Mouse (Mus musculus): ENCODE results near the gene Fam131a. TPM values are rescaled to one million over a fixed set of nuclear protein-coding genes. Genes with fewer than 3 reads are reported as not detected.

Fam131a gene
- total RNA-seq, 2 experiments from 2014 or later = 298 to 325 TPM

DNA sequence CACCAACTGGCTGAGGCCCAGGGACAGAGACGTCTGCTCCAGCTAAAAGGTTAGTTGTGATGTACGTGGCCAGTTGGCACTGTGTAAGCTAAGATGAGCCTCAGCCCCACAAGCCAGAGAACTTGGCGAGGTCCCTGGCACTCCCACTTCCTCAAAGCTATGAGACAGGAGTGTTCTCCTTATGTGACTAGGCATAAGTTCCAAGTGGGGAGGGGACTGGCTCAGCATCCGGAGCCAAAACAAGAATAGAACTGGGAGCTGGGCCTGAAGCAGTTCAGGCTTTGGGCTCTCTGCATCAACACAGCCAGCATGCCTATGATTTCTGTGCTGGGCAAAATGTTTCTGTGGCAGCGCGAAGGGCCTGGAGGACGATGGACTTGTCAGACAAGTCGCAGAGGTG lies 1.7 kb downstream of the Fam131a start:
- peak; percentile 57 to 72 for DNase-seq (ENCODE audit: low spot score in 2 of 2)

DNA sequence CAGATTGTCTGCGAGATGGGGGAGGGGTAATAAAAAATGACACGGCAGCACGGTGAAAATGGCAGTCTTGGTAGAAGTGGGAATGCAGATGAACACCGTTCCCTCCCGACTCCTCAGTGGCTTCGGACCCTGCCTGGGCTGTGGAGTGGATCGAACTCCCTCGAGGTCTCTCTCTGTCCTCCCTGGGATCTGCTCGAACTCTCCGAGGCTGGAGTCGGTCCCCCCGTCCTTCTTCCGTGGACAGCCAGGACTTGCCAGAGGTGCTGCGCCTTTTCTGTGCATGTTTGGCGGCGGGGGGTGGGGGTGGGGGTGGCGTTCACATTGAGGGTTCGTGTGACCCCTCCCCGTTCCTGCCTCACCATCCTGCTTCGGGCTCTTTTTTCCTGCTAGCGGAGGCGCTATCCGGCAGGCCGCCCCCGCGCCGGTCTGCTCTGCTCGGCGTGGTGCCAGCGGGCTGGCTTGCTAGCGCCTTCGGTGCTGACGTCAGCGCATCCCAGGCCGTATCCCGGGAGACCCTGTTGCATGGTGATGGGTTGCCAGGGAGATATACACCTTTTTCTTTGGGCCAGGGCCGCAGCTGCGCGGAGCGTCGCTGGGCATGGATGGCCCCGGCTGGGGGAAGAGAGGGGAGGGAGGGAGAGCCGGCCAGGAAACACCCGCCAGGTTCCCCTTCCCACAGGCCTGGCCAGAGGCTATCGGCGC lies 2.7 kb downstream of the Fam131a start:
- peak; percentile 99 for DNase-seq (ENCODE audit: low spot score in 2 of 2)

DNA sequence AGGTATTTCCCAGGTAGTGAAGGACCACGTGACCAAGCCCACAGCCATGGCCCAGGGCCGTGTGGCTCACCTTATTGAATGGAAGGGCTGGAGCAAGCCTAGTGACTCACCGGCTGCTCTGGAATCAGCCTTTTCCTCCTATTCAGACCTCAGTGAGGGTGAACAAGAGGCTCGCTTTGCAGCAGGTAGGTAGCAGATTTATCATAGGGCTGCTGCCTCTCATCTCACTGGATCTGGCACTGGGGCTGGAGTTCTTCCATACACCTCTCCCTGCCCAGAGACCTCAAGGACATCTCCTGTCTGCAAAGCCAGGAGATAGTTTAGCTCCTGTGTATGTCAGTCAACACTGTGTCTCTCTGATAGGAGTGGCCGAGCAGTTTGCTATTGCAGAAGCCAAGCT lies 6.2 kb downstream of the Fam131a start:
- no peak for DNase-seq (ENCODE audit: low spot score in 2 of 2)

DNA sequence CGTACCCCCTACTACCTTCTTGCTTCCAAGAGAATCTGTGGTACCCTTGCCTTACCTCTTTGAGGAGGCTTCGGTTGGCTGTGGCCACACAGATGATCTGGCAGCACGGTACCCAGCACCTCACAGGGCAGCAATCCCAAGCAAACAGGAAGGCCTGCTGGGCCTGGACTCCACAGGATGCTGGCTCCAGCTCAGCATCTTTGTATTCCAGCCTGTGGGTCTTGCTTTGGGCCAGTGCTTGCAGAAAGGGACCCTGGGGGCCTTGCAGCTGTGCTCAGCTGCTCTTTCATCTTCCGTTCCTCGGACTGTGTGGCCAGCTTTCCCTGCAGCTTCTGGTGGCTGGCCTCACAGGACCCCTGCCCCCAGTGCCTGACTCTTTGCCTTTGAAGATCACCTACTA lies 7.0 kb downstream of the Fam131a start:
- DNase-seq (ENCODE audit: low spot score in 2 of 2) = peak; percentile 15 to 35

DNA sequence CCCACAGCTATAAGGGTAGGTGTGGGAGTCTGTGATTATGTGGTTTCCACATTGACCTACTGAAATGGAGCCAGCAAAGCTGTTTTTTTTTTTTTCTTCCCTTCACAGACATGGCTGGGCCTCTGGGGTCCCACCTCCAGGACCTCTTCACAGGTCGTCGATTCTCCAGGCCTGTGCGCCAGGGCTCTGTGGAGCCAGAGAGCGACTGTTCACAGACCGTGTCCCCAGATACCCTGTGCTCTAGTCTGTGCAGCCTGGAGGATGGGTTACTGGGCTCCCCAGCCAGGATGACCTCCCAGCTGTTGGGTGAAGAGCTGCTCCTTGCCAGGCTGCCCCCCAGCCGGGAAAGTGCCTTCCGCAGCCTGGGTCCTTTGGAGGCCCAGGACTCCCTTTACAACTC lies 8.3 kb downstream of the Fam131a start:
- no peak for DNase-seq (ENCODE audit: low spot score in 2 of 2)

DNA sequence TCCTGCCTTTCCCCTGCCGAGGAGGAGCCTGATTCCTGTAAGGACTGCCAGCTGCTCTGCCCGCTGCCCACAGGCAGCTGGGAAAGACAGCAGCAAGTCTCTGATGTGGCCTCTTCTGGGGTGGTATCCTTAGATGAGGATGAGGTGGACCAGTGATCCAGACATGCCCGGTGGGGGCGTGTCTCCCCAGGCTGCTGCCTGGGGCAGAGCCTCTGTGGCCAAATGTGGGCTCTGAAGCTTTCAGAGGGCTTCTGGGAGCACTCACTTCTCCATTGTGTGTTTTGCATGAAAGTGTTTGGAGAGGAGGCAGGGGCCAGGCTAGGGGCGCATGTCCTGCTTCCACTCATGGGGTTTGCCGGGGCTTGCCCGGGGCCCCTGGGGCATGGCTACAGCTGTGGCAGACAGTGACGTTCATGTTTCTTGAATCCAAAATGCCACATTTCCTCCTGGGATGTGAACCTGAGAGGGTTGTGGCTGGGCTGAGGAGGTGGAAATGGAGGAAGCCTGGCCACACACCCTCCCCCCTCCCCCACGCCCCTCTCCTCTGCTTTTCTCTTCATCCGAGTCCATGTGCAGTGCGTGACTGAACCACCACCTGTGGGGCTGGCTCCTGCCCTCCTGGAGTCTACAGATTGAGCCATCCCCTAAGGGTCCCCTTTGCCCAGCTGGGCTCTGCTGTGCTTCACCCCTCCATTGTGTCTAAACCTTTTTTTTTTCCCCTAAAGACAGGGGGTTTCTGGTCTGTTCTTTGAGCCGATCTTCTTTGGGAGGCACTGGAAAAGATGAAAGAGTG lies 8.9 kb downstream of the Fam131a start:
- DNase-seq (ENCODE audit: low spot score in 2 of 2) = peak in 1 of 2 experiments; percentile 26

DNA sequence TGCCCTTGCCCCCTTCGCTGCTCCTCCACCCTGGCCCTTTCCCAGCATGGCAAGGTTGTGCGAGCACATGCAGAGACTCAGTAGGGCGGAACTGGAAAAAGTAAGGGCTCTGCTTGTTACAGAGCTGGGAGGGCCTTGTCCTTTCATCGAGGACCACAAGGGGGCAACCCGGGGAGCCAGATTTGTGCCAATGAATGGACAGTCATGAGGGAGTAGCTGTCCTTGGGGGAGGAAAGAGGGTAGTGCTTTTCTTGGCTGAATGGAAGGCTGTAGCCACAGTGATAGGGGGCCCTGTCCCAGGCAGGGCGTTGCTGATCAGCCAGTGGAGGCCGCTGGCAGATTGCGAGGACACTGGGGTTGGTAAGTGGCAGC lies 9.5 kb downstream of the Fam131a start:
- peak; percentile 85 to 86 for DNase-seq (ENCODE audit: low spot score in 2 of 2)

DNA sequence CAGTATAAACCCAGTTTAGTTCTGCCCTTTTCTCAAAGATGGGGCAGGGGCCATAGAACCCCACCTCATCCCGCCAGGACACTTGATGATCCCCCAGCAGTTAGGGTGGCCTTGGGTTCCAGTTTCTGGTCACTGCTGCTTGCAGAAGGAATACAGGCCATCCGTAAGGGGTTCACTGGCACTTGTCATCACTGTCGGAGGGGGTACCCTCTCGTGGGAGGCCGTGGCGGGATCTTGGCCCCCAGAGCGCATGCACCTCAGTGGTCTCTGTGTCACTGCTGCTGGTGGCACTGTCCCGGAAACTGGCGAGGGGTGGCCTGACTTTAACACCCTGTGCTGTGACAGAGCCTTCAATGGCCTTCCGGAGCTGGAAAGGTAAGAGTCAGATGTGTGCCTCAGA lies 10.0 kb downstream of the Fam131a start:
- DNase-seq (ENCODE audit: low spot score in 2 of 2) = peak in 1 of 2 experiments; percentile 24

DNA sequence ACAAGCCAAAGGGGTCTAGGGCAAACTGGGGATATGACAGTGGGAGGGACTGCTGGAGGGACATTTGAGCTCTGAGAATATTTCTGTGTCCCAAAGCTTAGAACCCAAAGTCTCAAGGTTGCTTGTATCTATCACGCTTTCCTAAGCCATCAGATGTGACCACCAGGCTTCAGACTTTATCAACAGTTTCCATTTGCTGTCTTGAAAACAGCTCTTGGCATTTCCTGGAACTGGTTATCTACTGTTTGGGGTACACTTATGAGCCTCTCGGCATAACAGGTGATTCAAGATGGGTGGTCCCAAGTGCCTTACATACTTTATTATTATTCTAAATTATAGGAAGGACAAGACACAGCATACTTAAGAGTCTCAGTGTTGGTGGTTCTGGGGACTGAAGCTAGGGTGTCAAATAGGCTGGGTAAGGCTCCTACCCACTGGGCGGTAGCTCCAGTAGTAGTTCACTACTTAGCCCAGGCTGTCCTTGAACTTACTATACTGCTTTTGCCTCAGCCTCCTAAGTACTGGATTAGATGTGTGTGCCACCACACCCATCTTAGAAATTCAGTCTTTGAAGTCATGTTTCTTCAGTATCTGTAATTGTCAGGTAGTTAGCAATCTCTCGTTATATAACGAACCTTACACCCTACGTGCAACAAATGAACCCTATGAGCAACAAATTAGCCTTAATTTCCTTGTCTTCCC lies 10.8 kb downstream of the Fam131a start:
- peak in 1 of 2 experiments; percentile 11 for DNase-seq (ENCODE audit: low spot score in 2 of 2)

DNA sequence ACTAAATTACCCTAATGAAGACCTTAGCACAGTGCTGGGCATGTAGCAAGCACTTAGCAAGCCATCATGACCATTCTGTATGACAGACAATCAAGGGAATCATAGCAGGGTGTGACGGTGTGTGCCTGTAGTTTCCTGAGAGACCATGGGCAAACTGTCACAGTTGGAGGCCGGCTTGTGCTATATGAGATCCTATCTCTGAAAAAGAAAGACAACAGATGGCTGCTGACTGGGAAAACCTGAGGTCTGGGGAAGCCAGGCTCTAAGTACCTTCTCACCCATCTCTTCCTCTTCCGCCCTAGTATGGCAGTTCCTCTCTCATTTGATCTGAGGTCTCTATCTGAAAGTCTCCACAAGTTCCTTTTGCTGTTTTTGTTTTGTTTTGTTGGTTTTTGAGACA lies 12.7 kb downstream of the Fam131a start:
- peak in 1 of 2 experiments; percentile 12 for DNase-seq (ENCODE audit: low spot score in 2 of 2)

DNA sequence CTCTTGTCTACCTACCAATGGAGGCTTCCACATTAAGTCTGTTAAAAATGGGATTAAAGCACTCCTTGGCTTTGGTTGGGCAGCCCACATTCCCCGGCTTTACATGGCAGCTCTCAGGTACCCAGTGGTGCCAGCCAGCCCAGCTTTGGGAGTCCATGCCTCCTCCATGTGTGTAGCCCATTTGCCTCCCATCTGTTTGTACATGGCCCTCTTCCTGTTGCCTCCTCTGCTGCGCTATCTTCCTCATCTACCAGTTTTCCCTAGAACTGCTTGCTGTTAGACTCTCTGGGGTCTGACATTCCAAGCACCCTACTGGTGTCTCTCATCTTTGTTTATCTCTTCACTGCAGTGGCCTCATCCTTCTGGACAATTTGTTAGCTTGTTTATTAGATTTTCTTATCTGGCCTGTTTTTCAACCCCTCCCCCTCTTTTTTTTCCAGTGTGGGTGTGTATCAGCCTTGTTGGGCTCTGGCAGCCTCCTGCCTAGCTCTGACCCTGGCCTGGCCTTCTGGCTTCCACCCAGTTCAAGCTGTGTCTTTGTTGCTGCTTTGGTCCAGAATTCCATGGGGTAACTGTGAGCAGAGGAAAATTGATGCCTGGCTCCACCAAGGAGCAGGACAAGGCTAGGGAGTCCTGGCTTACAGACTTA lies 13.5 kb downstream of the Fam131a start:
- peak; percentile 31 to 60 for DNase-seq (ENCODE audit: low spot score in 2 of 2)

DNA sequence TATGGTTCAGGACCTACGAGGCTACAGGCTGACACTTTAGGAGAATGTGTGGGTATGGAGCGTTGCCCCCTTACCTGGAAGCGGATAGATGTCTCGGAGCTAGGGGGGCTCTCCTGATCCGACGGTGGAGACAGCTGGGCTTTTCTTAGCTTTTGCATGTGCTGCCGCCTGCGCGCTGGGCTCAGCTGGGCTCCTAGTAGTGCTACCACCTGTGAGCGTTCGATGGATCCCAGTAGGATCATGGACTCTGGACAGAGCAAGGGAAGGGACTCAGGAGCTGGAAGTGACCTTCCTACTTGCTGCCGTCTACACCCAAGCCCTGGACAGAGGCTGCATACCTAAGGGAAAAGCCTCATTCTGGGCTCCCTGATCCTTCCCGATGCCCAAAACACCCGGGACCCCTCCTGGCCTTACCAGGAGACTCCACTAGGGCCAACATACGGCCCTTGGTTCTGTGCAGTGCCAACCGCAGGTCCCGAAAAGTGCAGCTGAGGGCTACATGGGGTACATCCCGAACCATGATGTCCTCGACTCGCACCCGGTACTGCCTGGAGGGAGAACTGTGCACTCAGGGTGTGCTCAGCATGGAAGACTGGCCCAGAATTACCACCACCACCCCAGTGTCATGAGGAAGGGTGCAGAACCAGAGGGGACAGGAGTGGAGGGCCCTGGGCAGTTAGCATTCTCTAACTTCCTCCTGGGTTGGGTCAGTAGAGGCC lies 15.3 kb downstream of the Fam131a start:
- no peak for DNase-seq (ENCODE audit: low spot score in 2 of 2)

DNA sequence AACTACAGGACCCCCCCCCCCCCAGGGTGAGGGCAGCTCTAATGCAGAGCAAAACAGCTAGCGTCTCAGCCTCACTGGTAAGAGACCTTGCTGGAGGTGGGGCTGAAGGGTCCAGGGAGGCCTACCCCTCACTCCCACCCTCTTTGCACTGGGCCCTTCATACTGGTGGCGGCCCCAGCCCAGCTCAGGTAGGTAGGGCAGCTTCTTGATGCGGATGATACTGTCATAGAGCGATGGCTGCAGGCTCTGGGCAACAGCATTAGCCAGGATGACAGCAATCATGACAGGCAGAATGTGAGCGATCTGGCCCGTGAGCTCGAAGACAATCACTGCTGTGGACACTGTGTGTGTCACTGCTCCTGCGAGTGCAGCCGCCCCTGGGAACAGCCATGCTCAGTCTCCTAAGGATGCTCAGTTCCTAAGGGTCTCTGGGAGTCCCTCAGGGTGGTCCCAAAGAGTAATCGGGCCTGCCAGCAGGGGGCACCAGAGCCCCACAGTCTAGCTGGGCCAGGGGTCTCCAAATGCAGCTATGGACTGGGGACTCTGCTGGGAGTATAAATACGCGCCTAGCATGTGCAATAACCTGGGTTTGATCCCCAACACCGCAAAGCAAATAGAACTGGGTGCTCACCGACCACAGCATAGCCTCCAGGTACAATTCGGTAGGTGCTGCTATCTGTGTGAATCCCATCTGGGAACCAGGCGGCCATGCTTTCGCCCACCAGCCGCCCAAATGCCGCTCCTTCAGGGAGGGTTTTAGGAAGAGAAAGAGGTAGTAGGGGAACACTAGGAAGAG lies 16.1 kb downstream of the Fam131a start:
- peak; percentile 66 to 74 for DNase-seq (ENCODE audit: low spot score in 2 of 2)

DNA sequence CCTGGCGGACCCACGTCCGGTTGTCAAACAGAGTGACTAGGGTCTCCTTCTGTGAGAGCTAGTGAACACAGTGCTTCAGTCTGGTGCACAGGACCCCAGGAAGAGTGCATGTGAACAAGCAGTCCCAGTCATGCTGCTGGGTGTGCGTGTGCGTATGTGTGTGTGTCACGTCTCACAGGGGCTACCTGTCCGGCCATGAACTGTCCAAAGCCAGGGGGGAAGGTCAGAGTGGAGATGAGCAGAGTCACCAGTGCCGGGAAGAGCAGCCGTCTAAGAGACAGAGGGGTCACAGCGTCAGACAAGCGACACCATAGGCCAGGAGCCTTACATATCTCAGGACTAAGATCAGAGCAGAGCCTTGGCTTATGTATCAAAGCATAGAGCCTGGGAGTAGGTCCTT lies 17.3 kb downstream of the Fam131a start:
- no peak for DNase-seq (ENCODE audit: low spot score in 2 of 2)

DNA sequence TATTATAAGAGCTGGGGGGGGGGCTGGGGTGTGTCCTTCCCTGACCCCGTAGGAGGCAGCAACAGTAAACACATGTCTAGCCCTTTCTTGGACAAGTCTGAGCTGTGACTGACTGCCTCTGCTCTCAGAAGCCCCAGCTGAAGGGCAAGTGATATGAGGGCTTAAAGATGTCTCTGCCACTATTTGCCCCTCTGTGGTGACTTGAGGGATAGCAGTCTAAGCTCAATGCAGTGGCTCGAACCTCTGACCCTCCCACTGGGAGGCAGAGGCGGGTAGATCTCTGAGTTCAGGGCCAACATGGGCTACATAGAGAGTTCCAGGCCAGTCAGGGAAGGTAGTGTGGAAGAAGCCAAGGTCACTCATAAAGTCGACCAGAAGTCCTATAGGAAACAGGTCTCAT lies 17.8 kb downstream of the Fam131a start:
- no peak for DNase-seq (ENCODE audit: low spot score in 2 of 2)

DNA sequence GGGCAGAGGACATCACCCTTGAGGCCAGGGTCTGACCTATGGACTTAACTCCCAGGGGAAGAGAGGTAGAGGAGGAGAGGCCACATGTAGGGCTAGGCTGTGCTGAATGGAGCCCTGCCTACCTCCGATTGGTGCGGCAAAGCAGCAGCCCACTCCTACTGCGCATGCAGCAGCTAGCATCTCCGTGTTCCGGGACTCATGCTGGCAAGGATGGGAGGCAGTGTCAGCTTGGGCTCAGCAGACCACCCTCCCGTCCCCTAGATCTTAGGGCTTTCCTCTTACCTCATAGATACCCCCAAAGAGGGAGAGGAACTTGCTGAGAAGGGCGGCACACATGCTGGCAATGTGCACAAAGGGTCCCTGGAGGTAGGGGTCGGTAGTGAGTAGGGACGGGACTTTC lies 19.1 kb downstream of the Fam131a start:
- no peak for DNase-seq (ENCODE audit: low spot score in 2 of 2)

DNA sequence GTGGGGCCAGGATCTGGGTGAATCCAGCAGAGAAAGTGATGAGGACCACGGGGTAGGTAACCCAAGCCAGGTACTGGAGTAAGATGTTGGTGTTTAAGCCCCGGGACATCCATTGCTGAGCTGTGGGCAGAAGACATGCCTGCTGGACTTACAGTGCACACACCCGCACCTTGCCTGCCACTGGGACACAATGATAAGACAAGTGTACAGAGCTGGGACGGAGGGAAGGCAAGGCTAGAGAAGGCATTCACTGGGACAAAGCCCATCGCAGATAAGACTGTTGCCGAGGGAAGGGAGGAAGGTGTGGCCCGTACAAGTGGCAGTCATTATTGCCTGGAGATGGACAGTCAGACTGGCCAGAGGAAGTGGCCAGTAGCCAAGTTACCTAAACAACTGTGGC lies 19.8 kb downstream of the Fam131a start:
- no peak for DNase-seq (ENCODE audit: low spot score in 2 of 2)

DNA sequence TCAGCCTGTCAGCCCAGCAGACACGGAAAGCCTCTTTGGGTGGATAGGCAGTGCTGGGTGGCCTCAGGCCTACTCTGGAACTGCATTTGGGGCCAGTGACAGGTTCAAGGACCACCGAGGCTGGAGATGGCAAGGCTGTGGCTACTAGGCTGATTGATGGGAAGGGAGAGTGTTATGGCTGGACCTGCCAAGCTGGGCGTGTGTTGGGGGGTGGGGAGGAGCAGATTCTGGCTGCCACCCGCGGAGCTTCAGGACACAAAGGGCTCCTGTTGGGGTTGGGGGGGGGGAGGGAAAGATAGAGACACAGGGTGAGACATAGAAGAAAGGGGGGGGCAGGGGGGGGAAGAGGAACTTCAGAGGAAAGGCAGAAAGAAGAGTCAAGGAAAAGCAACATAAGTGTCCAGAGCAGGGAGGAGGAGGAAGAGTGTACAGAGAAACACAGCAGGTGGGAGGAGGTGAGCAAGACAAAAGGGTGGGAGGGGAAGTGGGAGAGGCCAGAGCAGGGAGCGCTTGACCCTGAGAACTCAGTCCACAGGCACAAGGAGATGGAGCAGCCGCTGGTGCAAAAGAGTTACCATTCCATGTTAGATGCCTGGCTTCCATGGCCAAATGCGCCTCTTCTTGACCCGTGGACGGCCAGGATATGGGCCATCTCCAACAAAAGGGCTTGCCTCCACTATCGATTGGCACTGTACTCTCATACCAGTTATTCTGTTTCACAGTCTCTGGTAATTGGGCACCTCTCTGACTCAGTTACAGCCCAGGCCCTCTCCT lies 21.5 kb downstream of the Fam131a start:
- DNase-seq (ENCODE audit: low spot score in 2 of 2) = no peak

DNA sequence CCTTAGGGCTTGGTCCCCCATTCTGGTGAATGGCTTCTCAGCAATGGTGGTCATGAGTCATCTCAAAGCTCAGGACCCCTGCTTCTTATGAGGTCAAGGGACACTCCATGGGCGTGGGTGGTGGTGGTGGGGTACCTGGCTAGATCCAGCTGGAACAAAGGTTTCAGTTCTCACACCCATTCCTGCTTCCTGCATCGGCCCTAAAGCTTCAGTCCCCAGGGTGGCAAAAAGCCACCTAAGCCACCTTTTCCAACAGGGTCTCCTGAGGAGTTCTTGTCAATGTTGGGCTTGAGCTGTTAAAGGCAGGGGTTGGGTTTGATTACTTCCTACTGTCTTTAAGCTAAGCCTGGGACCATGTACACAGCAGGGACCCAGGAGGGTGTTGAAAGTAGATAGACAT lies 22.1 kb downstream of the Fam131a start:
- no peak for DNase-seq (ENCODE audit: low spot score in 2 of 2)
